Mouse (Mus musculus): ENCODE measurements around the gene Capn10. TPM values are rescaled to one million over a fixed set of nuclear protein-coding genes. Genes with fewer than 3 reads are reported as not detected.

Gene Capn10
- 10 to 100 TPM; 17.3 to 27.2 (median 24.3) TPM for total RNA-seq (2022)

DNA sequence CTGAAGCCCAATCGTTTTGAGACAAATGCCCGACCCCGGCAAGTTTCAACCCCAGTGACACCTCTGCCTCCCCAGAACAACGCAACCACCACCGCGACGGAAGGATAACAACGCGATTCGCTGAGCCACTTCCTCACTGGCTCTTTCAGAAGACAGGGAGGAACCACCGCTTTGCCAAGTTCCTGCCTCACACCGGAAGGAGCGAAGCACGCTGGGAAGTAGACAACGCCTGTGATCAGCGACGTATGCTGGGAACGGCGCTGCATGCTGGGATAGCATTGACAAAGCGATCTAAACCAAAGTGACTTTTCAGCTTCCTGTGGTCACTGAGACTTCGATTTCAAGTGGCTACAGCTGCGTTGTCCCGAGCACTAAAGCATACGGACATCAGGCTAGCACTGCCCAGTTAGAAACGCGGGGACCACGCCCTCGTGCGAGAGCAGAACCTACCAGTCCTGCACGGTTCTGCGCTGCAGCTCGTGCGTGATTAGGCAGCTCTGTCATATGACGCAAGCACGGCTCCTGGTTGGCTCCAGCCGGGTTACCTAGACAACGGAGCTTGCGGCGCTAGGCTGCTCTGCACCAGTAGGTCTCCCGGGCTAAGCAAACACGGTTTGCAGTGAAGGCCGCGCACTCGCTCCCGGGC, at the start of gene Capn10:
Capn10 (plus strand) TSS at position 195 of the 646 bp plus-strand sequence.
- DNase-seq = peak; percentile 92

DNA sequence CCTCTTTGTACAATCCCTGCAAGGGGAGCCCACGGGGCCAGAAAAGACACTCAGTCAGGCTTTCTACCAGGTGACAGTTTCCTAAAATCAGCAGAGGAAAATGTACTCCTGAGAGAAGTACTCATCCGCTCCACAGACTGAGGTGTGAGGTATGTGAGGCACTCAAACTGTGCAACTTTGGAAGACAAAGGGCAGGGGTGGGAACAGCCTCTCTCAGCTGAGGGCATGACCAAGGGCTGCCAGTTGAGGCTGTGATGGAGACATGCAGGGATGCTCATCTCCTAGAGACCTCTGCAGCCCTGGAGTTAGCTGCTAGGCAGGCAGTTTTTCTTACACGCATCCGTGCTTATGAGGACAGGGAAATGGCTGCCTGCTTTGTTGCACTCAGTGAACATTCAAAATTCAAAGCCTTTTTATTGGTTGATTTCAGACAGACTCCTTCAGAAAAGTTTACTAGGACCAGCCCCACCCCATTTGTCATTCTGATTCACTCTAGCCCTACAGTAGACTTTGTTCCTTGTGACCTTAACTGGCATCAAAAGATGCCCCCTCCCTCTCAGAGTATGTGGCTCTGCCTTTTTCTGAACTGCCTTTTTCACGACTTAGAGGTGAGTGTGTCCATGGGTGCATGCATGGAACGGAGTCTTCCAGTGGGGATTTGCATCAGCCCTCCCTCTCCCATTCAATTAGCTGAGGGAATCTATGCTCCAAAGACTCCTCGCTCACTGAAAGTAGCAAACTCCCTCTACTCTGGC, 45.1 kb upstream of the Capn10 start:
- DNase-seq = no peak

DNA sequence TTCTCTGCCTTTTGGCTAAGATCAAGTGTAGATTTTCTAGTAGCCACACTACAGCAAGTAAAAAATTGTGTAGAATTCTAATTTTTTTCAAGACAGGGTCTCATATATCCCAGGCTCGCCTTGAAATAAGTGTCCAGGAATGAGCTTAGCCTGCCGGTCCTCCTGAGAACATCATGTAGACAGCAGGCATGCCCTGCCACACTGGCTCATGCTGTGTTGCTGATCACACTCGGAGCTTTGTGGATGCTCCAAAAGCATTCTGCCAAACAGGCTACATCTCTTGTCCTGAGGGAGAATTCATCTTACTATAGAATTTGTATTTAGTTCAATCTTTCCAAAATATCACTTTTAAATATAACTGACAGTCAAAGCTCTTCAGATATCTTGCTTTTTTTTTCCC, 41.4 kb upstream of the Capn10 start:
- DNase-seq = no peak

DNA sequence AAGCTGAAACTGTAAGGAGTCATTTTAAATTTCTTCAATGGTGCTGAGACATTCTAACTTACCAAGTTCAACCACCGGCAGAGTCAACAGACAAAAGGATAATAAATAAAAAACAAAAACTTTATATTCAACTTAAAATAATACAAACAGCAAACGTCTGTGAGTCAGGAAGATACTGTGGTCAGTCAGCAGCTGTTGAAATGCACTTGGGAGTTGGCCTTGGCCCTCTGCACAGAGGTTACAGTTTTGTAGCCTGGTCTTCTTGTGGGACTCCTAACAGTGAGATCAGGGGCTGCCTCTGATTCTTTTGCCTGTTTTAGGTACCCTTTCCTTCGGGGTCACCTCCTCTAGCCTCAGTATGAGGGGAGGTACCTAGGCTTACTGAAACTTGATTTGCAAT, 40.3 kb upstream of the Capn10 start:
- no peak for DNase-seq

DNA sequence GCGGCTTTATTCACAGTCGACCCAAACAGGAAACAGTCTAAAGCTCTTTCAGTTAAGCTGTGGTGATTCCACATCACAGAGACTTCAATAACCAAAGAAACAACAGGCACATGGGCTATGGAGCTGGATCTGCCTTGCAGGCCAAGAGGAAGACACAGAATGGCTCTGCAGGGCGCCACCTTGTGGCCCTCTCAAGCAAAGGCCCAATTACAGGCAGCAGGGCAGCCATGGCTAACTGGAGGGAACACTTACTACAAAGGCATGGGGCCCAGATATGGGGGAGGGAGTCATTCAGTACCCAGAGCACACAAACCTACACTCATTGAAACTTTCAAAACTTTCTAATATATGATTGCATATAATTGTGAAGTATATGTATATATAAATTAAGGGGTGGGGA, 39.1 kb upstream of the Capn10 start:
- DNase-seq = peak; percentile 72

GRCm38 (mm10) chr1:92902786-92903185, 31.4 kb upstream of the Capn10 start, which contains the start of gene Ankmy1:
TSS of gene Ankmy1 (minus strand) at chr1:92902906.
- peak; percentile 63 for DNase-seq

- peak; percentile 48 for DNase-seq
Observed at GRCm38 (mm10) chr1:92903627-92904026, 30.5 kb upstream of the Capn10 start.

DNA sequence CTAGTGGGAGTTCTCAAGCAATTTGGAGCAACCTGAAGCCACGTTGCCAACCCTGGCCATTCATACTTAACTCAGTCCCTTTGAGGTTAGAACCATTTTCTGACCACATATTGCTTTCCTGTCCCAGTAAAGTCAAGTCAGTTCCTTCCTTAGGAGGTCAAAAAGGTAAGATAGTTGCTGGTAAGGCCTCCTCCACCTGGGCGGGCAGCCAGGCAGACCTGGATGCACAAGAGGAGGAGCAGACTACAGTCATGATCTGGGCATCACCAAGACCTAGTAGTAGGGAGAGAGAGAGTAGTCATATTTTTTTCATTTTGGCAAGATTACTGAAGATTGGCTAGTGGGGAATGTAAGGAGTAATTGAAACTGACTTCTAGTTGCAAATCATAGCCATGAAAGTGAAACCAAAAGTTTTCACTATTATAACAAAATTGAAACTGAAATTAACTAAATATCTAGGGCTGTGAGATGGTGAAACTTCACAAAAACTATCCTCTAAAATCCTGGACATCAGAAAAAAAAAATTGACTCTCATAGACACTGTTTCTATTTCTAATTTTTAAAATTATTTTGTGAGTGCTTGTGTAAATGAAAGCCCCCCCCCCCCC, 28.4 kb upstream of the Capn10 start:
- DNase-seq = no peak

- DNase-seq = peak; percentile 94
Observed at GRCm38 (mm10) chr1:92906779-92907631, 27.2 kb upstream of the Capn10 start, which contains the start of gene Dusp28. TSS of gene Dusp28 (plus strand) at chr1:92906981.

- DNase-seq = no peak
Observed at GRCm38 (mm10) chr1:92907632-92908360, 26.4 kb upstream of the Capn10 start.

- DNase-seq = no peak
Observed at GRCm38 (mm10) chr1:92908664-92909063, 25.5 kb upstream of the Capn10 start.

DNA sequence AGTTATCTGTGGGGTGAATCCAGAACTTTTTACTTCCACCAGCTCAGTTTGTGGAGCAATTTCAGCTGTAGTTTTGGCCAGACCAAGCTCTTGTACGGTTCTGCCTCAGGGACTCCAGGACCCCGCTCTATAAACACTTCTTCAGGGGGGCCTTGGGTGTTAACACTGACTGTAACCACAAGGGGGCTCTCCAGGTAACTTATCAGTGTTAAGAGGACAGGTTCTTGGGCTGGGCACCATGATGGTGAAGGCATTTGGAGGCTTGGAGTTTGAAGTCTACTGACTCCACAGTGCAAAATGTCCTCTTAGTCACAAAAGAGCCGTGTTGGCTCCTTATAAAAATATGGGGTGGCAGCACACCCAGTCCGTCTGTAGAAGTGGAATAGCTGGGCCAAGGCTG, 25.1 kb upstream of the Capn10 start:
- no peak for DNase-seq

DNA sequence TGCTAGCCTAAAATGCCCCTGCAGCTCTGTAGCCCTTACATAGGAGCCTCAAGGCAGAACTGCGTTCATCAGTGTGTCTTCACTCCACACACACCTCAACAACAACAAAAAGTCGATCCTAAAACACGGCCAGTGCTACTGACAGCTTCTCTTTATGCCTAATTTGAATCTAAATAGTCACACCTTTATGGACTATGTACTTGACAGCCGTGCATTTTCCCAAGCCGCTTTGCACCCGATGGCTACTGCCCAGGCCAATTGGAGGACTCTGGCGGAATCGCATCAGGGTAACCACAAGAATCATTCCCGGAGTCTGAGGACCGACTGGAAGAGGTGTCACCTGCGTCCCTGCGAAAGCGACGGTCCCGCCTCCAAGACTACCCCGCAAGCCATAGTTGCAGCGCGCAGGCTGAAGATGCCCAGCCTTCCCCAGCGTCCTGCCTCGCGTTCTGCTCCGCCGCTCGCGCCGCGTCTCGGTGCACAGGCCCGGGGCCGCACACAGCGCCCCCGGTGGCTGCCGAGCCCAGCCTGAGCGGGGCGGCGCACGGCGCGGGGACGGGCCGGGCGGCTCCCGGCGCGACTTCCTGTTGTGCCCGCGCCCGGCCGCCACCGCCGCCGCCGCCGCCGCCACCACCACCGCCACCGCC, 23.8 kb upstream of the Capn10 start, which contains the start of gene Rnpepl1:
Rnpepl1 (plus strand) TSS at position 545 of the 647 bp plus-strand sequence.
- peak; percentile 63 for DNase-seq

GRCm38 (mm10) chr1:92910925-92911720, 23.1 kb upstream of the Capn10 start:
- DNase-seq = peak; percentile 49

GRCm38 (mm10) chr1:92911721-92912138, 22.4 kb upstream of the Capn10 start:
- no peak for DNase-seq

DNA sequence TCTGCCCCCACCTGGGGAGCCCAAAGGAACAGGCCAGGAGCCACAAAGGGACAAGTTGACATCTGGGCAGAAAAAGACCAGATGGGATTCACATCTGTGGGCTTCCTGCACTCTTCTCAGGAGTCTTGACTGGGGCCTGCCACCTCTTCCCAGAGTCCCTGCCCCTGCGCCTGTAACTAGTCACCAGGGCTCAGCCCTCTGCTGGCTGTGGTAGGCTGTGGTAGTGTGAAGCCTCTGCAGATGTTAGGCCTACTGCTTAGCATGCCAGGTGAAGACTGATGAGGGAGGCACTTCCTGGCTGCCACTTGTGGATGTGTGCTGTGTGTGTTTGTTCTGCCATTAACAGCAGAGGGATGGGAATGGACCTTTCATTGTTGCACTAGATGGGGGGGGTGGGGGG, 21.9 kb upstream of the Capn10 start:
- no peak for DNase-seq

GRCm38 (mm10) chr1:92914239-92914638, 19.9 kb upstream of the Capn10 start:
- DNase-seq = no peak

DNA sequence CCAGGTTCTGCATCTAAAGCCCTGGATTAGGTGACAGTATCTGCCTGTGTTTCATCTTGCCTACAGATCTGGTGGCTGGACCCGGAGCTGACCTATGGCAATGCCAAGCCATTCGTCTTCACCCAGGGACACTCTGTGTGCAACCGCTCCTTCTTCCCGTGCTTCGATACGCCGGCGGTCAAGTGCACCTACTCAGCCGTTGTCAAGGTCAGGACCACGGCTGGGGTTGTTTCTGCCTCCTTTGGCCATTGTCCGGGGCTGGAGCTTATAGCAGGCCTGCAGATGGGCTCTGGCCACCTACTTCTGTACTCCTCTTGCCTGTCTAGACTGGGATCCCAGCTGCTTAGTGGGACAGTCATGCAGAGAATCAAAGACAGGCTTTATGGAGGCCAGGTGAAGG, 19.2 kb upstream of the Capn10 start:
- DNase-seq = no peak

DNA sequence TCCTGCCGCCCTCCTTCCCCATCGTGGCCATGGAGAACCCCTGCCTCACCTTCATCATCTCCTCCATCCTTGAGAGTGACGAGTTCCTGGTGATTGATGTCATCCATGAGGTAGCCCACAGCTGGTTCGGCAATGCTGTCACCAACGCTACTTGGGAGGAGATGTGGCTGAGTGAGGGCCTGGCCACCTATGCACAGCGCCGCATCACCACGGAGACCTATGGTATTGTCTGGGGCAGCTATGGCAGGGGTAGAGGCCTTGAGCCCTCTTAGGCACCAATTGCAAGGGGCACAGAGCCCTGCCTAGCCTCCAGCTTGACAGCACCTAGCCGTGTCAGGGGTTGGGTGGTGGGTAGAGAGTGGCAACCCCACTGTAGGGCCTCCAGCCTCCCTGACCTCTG, 17.5 kb upstream of the Capn10 start:
- DNase-seq = no peak

- no peak for DNase-seq
Observed at GRCm38 (mm10) chr1:92919151-92919550, 15.0 kb upstream of the Capn10 start.
